Mouse (Mus musculus): ENCODE data around the gene Sprn.

Sprn gene

GRCm38 (mm10) chr7:140101498-140101897, 53.2 kb downstream of the Sprn start:
- no peak for DNase-seq (ENCODE audit: low spot score)
